Mouse (Mus musculus) heart, adult 2 months (tissue): ENCODE measurements around the gene C1qtnf5.

Experiments
- CTCF ChIP-seq: fragments of 200-600 bp; IDR thresholded peaks from 2 replicates; pipeline ENCODE4 v1.8.1; 2022; ENCODE audit warnings: antibody characterized with exemption, mild to moderate bottlenecking, moderate library complexity
- EP300 ChIP-seq: fragments of 200-500 bp; IDR thresholded peaks from 2 replicates; pipeline ENCODE4 v1.6.1; 2011; ENCODE audit warnings: low read depth, low read length, control low read depth; ENCODE audit not compliant: insufficient read depth

DNA sequence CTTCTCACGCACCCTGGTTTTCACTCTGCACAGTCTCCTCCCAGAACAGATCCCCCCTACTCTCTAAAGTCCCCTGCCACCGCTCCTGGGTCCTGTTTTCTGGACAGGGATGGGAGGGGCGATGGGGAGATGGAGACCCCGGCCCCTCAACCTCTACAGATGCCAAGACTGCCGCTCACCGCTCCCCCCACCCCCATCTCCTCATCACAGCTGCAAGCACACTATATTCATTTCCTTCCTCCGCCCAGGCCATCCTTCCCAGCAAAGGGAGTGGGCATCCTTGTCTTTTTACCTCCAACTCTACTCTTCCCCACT is 24.2 kb downstream of the C1qtnf5 start:
- no peak for TF ChIP-seq CTCF
- TF ChIP-seq EP300 = no peak
